Mouse (Mus musculus) urinary bladder, adult 2 months (tissue): Measurements from ENCODE around the gene Skint7. TPM values are rescaled to one million over a fixed set of nuclear protein-coding genes. Genes with fewer than 3 reads are reported as not detected.
"Not testable (repeated sequence)": the region's sequence is repeated elsewhere in the genome, so short reads cannot be mapped to it uniquely, and the experiment has no call there.

Source experiments
- DNase-seq: peaks from one replicate; pipeline ENCODE4 v3.0.0; 2022; ENCODE audit warnings: low spot score
- polyA plus RNA-seq: library from polyadenylated mRNA; depleted of rRNA; stranded (reverse); fragments of >200 nt; gene quantifications from 2 replicates; pipeline ENCODE4 v1.2.3, GENCODE M21; 2012; rRNA removed

Gene Skint7
- 1.9 and 2.4 TPM in 2 replicates for polyA plus RNA-seq

GRCm38 (mm10) chr4:111972623-111973022 lies at the start of gene Skint7:
TSS of gene Skint7 (plus strand) at chr4:111972923.
- no peak for DNase-seq

- no peak for DNase-seq
These were observed 11.4 kb upstream of the Skint7 start for GRCm38 (mm10) chr4:111961309-111961708.

- DNase-seq = not testable (repeated sequence)
These were observed 9.5 kb upstream of the Skint7 start for GRCm38 (mm10) chr4:111963241-111963640.

GRCm38 (mm10) chr4:111963669-111964068 lies 9.1 kb upstream of the Skint7 start:
- no peak for DNase-seq

GRCm38 (mm10) chr4:112005969-112006368 lies 33.2 kb downstream of the Skint7 start, which contains the start of gene Skint1:
TSS of gene Skint1 (plus strand) at chr4:112006269.
- no peak for DNase-seq

Other genes starting within 250 kb of the Skint7 start
- 2.4 TPM in 2 replicates for gene Slc5a9, start 70.0 kb upstream of the Skint7 start, polyA plus RNA-seq
- gene Skint8, start 53.5 kb upstream of the Skint7 start, polyA plus RNA-seq = 0.17 and 0.28 TPM in 2 replicates
- not detected in 2 replicates for gene Skint1, start 33.3 kb downstream of the Skint7 start, polyA plus RNA-seq
- 0.08 and 0.16 TPM in 2 replicates for gene Skint4, start 99.1 kb downstream of the Skint7 start, polyA plus RNA-seq